Mouse (Mus musculus): ENCODE measurements around the gene 1700025G04Rik. TPM values are rescaled to one million over a fixed set of nuclear protein-coding genes. Genes with fewer than 3 reads are reported as not detected.

1700025G04Rik gene
- polyA plus RNA-seq, 1 experiment, result 2.2 TPM

- DNase-seq, result no peak
- Histone ChIP-seq H3K27me3 (replicated peaks; ENCODE audit: control insufficient read depth, insufficient read depth, low read length) (no peaks in the 10 kb centered on the region), H3K27ac (ENCODE audit: insufficient read depth, low read depth, low read length) (no peak overlapping the region), H3K4me3 (ENCODE audit: insufficient read depth, low read depth, low read length) (no peak overlapping the region), H3K4me1 (ENCODE audit: control insufficient read depth, insufficient read depth, low read length) (no peaks in the 10 kb centered on the region), H3K36me3 (ENCODE audit: control insufficient read depth, insufficient read depth, low read length) (no peaks in the 10 kb centered on the region)
- no peak for TF ChIP-seq POLR2A (IDR thresholded peaks at IDR 0.05; ENCODE audit: low read depth, low read length)
- 90% methylated on average over 5 of the region's 5 CpGs for WGBS
These were observed 121.8 kb downstream of the 1700025G04Rik start for GRCm38 (mm10) chr1:151968126-151968525.

GRCm38 (mm10) chr1:151964811-151965210 lies 125.1 kb downstream of the 1700025G04Rik start:
- 89% methylated on average over 2 of the region's 2 CpGs for WGBS
- no peaks in the 10 kb centered on the region for H3K4me1 ChIP-seq (ENCODE audit: control insufficient read depth, insufficient read depth, low read length)
- H3K36me3 ChIP-seq (ENCODE audit: control insufficient read depth, insufficient read depth, low read length), result no peaks in the 10 kb centered on the region
- no peak overlapping the region for H3K27ac ChIP-seq (ENCODE audit: insufficient read depth, low read depth, low read length)
- no peak for DNase-seq
- no peaks in the 10 kb centered on the region for H3K27me3 ChIP-seq (replicated peaks; ENCODE audit: control insufficient read depth, insufficient read depth, low read length)
- H3K4me3 ChIP-seq (ENCODE audit: insufficient read depth, low read depth, low read length), result no peak overlapping the region
- TF ChIP-seq CTCF (conservative IDR thresholded peaks at IDR 0.05; ENCODE audit: insufficient read depth, insufficient read length, low read depth, low read length), result no peak
- TF ChIP-seq POLR2A (IDR thresholded peaks at IDR 0.05; ENCODE audit: low read depth, low read length), result no peak

- Histone ChIP-seq H3K4me3 (ENCODE audit: insufficient read depth, low read depth, low read length) (no peak overlapping the region), H3K36me3 (ENCODE audit: control insufficient read depth, insufficient read depth, low read length) (no peaks in the 10 kb centered on the region), H3K27ac (ENCODE audit: insufficient read depth, low read depth, low read length) (no peak overlapping the region), H3K4me1 (ENCODE audit: control insufficient read depth, insufficient read depth, low read length) (no peaks in the 10 kb centered on the region), H3K27me3 (replicated peaks; ENCODE audit: control insufficient read depth, insufficient read depth, low read length) (no peaks in the 10 kb centered on the region)
- TF ChIP-seq POLR2A (IDR thresholded peaks at IDR 0.05; ENCODE audit: low read depth, low read length) (no peak), CTCF (conservative IDR thresholded peaks at IDR 0.05; ENCODE audit: insufficient read depth, insufficient read length, low read depth, low read length) (no peak)
- WGBS, result 78% methylated on average over 7 of the region's 7 CpGs
- no peak for DNase-seq
These were observed 126.7 kb downstream of the 1700025G04Rik start for GRCm38 (mm10) chr1:151963248-151963647.

GRCm38 (mm10) chr1:151962078-151962477 lies 127.8 kb downstream of the 1700025G04Rik start:
- no peaks in the 10 kb centered on the region for H3K36me3 ChIP-seq (ENCODE audit: control insufficient read depth, insufficient read depth, low read length)
- no peak for DNase-seq
- H3K4me1 ChIP-seq (ENCODE audit: control insufficient read depth, insufficient read depth, low read length), result no peaks in the 10 kb centered on the region
- no peak overlapping the region for H3K27ac ChIP-seq (ENCODE audit: insufficient read depth, low read depth, low read length)
- TF ChIP-seq POLR2A (IDR thresholded peaks at IDR 0.05; ENCODE audit: low read depth, low read length), result no peak
- no peak for TF ChIP-seq CTCF (conservative IDR thresholded peaks at IDR 0.05; ENCODE audit: insufficient read depth, insufficient read length, low read depth, low read length)
- H3K4me3 ChIP-seq (ENCODE audit: insufficient read depth, low read depth, low read length), result no peak overlapping the region
- H3K27me3 ChIP-seq (replicated peaks; ENCODE audit: control insufficient read depth, insufficient read depth, low read length), result no peaks in the 10 kb centered on the region
- 58% methylated on average over 6 of the region's 6 CpGs for WGBS

- Histone ChIP-seq H3K27me3 (replicated peaks; ENCODE audit: control insufficient read depth, insufficient read depth, low read length) (no peaks in the 10 kb centered on the region), H3K27ac (ENCODE audit: insufficient read depth, low read depth, low read length) (no peak overlapping the region), H3K4me1 (ENCODE audit: control insufficient read depth, insufficient read depth, low read length) (no peaks in the 10 kb centered on the region), H3K36me3 (ENCODE audit: control insufficient read depth, insufficient read depth, low read length) (no peaks in the 10 kb centered on the region), H3K4me3 (ENCODE audit: insufficient read depth, low read depth, low read length) (no peak overlapping the region)
- no peak for TF ChIP-seq CTCF (conservative IDR thresholded peaks at IDR 0.05; ENCODE audit: insufficient read depth, insufficient read length, low read depth, low read length)
- no peak for TF ChIP-seq POLR2A (IDR thresholded peaks at IDR 0.05; ENCODE audit: low read depth, low read length)
- 72% methylated on average over 10 of the region's 10 CpGs for WGBS
- peak; percentile 39 for DNase-seq
These were observed 128.7 kb downstream of the 1700025G04Rik start for GRCm38 (mm10) chr1:151961204-151961603.

- no peaks in the 10 kb centered on the region for H3K4me1 ChIP-seq (ENCODE audit: control insufficient read depth, insufficient read depth, low read length)
- TF ChIP-seq POLR2A (IDR thresholded peaks at IDR 0.05; ENCODE audit: low read depth, low read length), result no peak
- H3K36me3 ChIP-seq (ENCODE audit: control insufficient read depth, insufficient read depth, low read length), result no peaks in the 10 kb centered on the region
- no peak overlapping the region for H3K27ac ChIP-seq (ENCODE audit: insufficient read depth, low read depth, low read length)
- no peaks in the 10 kb centered on the region for H3K27me3 ChIP-seq (replicated peaks; ENCODE audit: control insufficient read depth, insufficient read depth, low read length)
- H3K4me3 ChIP-seq (ENCODE audit: insufficient read depth, low read depth, low read length), result no peak overlapping the region
- 79% methylated on average over 3 of the region's 3 CpGs for WGBS
- no peak for DNase-seq
These were observed 130.9 kb downstream of the 1700025G04Rik start for GRCm38 (mm10) chr1:151959010-151959409.

- Histone ChIP-seq H3K27ac (ENCODE audit: insufficient read depth, low read depth, low read length) (no peak overlapping the region), H3K27me3 (replicated peaks; ENCODE audit: control insufficient read depth, insufficient read depth, low read length) (no peaks in the 10 kb centered on the region), H3K36me3 (ENCODE audit: control insufficient read depth, insufficient read depth, low read length) (no peaks in the 10 kb centered on the region), H3K4me1 (ENCODE audit: control insufficient read depth, insufficient read depth, low read length) (no peaks in the 10 kb centered on the region), H3K4me3 (ENCODE audit: insufficient read depth, low read depth, low read length) (no peak overlapping the region)
- 67% methylated on average over 3 of the region's 3 CpGs for WGBS
- TF ChIP-seq CTCF (conservative IDR thresholded peaks at IDR 0.05; ENCODE audit: insufficient read depth, insufficient read length, low read depth, low read length) (no peak), POLR2A (IDR thresholded peaks at IDR 0.05; ENCODE audit: low read depth, low read length) (no peak)
- no peak for DNase-seq
These were observed 131.5 kb downstream of the 1700025G04Rik start for GRCm38 (mm10) chr1:151958442-151958841.

GRCm38 (mm10) chr1:151957669-151958068 lies 132.3 kb downstream of the 1700025G04Rik start:
- no peak overlapping the region for H3K4me3 ChIP-seq (ENCODE audit: insufficient read depth, low read depth, low read length)
- no peak overlapping the region for H3K27ac ChIP-seq (ENCODE audit: insufficient read depth, low read depth, low read length)
- TF ChIP-seq CTCF (conservative IDR thresholded peaks at IDR 0.05; ENCODE audit: insufficient read depth, insufficient read length, low read depth, low read length) (no peak), POLR2A (IDR thresholded peaks at IDR 0.05; ENCODE audit: low read depth, low read length) (no peak)
- H3K27me3 ChIP-seq (replicated peaks; ENCODE audit: control insufficient read depth, insufficient read depth, low read length), result no peaks in the 10 kb centered on the region
- no peaks in the 10 kb centered on the region for H3K36me3 ChIP-seq (ENCODE audit: control insufficient read depth, insufficient read depth, low read length)
- no peak for DNase-seq
- 49% methylated on average over 7 of the region's 7 CpGs for WGBS
- no peaks in the 10 kb centered on the region for H3K4me1 ChIP-seq (ENCODE audit: control insufficient read depth, insufficient read depth, low read length)
